Mouse (Mus musculus): ENCODE results near the gene Fbxo21. TPM values are rescaled to one million over a fixed set of nuclear protein-coding genes. Genes with fewer than 3 reads are reported as not detected.

Gene Fbxo21
- polyA plus RNA-seq, 1 experiment from 2014 or later: 61.2 TPM

- 2% methylated on average over 39 of the region's 39 CpGs for WGBS
- H3K27me3 ChIP-seq (replicated peaks): peaks cover 46% of the 10 kb centered on the region
Measured at GRCm38 (mm10) chr5:118027101-118027697, 50.7 kb downstream of the Fbxo21 start.

DNA sequence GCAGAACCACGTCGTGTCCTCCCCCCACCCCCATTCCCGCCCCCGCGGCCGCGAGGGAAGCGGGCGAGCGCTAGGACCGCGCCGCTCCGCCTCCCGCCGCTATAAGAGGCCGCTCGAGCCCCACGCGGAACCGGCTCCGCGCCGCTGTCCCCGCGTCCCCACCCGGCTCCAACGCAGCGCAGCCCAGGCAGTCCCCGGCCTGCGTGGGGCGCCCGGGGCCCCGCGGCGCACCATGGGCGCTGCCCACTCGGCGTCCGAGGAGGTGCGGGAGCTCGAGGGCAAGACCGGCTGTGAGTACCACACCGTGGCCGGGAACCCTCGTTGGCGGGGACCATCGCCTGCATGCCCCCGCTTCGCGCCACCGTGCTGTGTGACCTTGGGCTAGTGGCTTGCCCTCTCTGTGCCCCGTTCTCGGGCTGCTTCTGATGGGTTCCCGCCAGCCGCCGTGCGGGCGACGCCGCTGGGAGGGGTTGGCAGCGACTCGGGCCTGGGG is 51.2 kb downstream of the Fbxo21 start, which contains the start of gene Tesc:
Gene Tesc, plus strand, starts transcription at position 46 of the 493 bp plus-strand sequence.
- WGBS: under 1% methylated on average over 62 of the region's 63 CpGs
- peaks cover 46% of the 10 kb centered on the region for H3K27me3 ChIP-seq (replicated peaks)
- H3K4me3 ChIP-seq (replicated peaks): peak within 1 kb of the TSS; percentile 66
- no peaks in the 10 kb centered on the region for H3K9me3 ChIP-seq
- no peak for ATAC-seq (ENCODE audit: insufficient read depth, low FRiP score, low read depth)
- peak within 1 kb of the TSS; percentile 100 for H3K4me2 ChIP-seq
- 0 out of 2 replicates have a peak within 1 kb of the TSS, but pooled peaks have one; percentile 16 for H3K9ac ChIP-seq
- H3K27ac ChIP-seq: no peak within 1 kb of the TSS
- no peaks in the 10 kb centered on the region for H3K36me3 ChIP-seq
- H3K4me1 ChIP-seq: peaks cover 33% of the 10 kb centered on the region

More at GRCm38 (mm10) chr5:118027101-118027697, 50.7 kb downstream of the Fbxo21 start:
- Histone ChIP-seq H3K9ac (no peak overlapping the region), H3K4me3 (replicated peaks) (peak overlapping the region; percentile 66), H3K9me3 (no peaks in the 10 kb centered on the region), H3K27ac (no peak overlapping the region), H3K4me2 (peak overlapping the region; percentile 100), H3K36me3 (no peaks in the 10 kb centered on the region), H3K4me1 (peaks cover 33% of the 10 kb centered on the region)
- ATAC-seq (ENCODE audit: insufficient read depth, low FRiP score, low read depth): no peak

DNA sequence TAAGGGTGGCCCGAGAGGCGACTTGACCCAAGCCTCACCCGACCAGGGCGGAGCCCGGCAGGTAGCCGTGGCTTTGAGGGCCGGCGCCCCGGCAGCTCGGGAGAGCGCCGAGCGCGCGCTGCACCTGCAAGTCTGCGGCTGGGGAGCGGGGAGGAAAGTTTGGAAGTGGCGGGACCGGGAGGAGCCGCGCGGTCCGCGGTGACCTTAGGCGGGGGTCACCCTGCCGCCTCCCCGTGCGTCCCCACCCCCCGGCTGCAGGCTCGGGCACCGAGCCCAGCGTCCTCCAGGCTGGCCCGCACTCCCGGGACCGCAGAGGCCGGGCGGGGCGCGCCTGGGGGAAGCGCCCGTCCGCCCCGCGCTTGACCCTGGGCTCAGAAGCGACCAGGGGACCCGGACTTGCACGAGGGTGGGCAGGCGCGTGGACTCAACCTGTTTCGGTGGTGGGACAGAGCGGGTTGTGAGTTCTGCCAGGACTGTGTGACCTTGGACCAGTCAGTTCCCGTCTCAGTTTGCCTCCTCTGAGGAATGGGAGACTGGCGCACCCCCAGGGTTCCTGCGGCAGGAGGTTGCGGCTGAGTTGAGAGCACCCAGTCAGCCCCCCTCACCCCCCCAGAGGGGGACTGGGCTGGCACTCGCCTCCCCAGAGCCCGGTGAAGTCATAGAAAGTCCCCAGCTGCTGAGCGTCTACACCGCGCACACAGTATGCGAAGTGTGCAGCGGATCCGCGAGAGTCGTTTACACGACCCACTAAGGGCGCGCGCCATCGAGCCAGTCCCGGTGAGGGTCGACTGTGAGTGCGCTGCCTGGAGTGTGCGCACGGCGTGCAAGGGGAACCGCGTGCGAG is 51.9 kb downstream of the Fbxo21 start:
- 2% methylated on average over 76 of the region's 79 CpGs for WGBS
- H3K27me3 ChIP-seq (replicated peaks): peaks cover 46% of the 10 kb centered on the region
- ATAC-seq (ENCODE audit: insufficient read depth, low FRiP score, low read depth): no peak
- peak overlapping the region; percentile 66 for H3K4me3 ChIP-seq (replicated peaks)
- H3K4me1 ChIP-seq: peaks cover 33% of the 10 kb centered on the region
- no peaks in the 10 kb centered on the region for H3K9me3 ChIP-seq
- peak overlapping the region; percentile 100 for H3K4me2 ChIP-seq
- 0 out of 2 replicates have a peak overlapping the region, but pooled peaks have one; percentile 1 for H3K9ac ChIP-seq
- H3K27ac ChIP-seq: no peak overlapping the region
- no peaks in the 10 kb centered on the region for H3K36me3 ChIP-seq

- H3K9me3 ChIP-seq: no peaks in the 10 kb centered on the region
- no peaks in the 10 kb centered on the region for H3K36me3 ChIP-seq
- H3K27ac ChIP-seq: no peak overlapping the region
- H3K27me3 ChIP-seq (replicated peaks): peaks cover 46% of the 10 kb centered on the region
- H3K4me2 ChIP-seq: peak overlapping the region; percentile 100
- H3K9ac ChIP-seq: no peak overlapping the region
- peaks cover 33% of the 10 kb centered on the region for H3K4me1 ChIP-seq
- 0 out of 2 replicates have a peak, but pooled peaks have one; percentile 19 for ATAC-seq (ENCODE audit: insufficient read depth, low FRiP score, low read depth)
- H3K4me3 ChIP-seq (replicated peaks): peak overlapping the region; percentile 66
- WGBS: 5% methylated on average over 12 of the region's 12 CpGs
Measured at GRCm38 (mm10) chr5:118029035-118029408, 52.5 kb downstream of the Fbxo21 start.

DNA sequence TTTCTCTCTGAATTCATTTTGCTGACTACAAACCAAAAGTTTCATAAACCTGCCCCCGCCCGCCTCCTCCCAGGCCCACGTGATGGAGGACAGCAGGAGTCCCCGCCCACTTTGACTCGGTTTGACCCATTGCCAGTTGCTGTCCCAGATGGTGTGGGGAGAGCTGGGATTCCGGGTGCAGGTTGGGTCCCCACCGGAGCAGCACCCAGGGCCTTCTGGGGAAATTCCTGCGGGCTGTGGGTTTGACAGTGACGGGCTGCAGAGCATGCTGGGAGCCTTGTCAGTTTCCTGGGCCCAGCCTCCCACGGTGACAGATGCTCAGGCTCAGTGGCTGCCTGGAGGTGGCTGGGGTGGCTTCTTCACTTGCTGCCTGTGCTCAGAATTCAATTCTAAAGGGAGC is 52.9 kb downstream of the Fbxo21 start:
- ATAC-seq (ENCODE audit: insufficient read depth, low FRiP score, low read depth): no peak
- peaks cover 46% of the 10 kb centered on the region for H3K27me3 ChIP-seq (replicated peaks)
- peak overlapping the region; percentile 66 for H3K4me3 ChIP-seq (replicated peaks)
- peaks cover 33% of the 10 kb centered on the region for H3K4me1 ChIP-seq
- no peaks in the 10 kb centered on the region for H3K36me3 ChIP-seq
- peak overlapping the region; percentile 100 for H3K4me2 ChIP-seq
- 2% methylated on average over 10 of the region's 10 CpGs for WGBS
- H3K9me3 ChIP-seq: no peaks in the 10 kb centered on the region
- H3K9ac ChIP-seq: no peak overlapping the region
- H3K27ac ChIP-seq: no peak overlapping the region

DNA sequence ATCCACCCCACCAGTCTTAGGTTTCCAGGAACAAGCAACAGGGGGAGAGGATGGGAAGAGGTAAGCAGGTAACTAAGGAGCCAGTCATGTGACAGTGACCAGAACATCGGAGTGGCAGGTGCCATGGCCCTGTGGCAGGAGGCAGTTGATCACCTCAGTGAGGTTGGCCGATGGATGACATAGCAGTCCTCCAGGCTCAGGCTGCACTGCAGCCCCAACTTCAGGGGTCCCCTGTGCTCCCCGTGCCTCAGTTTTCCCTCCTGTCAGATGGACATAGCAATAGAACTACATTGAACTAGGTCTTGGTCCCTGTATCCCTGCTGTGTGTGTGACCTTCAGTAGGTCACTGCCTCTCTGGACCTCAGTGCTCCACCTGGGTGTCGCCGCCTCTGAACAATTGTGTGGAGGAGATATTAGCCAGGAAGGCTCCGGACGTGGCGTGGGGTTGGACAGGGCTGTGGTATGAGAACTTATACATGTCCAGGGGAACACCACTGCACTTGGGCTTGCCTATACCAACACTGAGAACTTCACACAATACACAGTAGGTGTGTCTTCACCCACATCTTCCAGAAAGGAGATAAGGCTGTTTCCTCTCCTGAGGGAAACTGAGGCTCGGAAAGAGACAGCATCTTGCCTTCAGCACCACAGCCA is 53.6 kb downstream of the Fbxo21 start:
- Histone ChIP-seq H3K4me1 (peaks cover 33% of the 10 kb centered on the region), H3K36me3 (no peaks in the 10 kb centered on the region), H3K27ac (no peak overlapping the region), H3K4me2 (no peak overlapping the region), H3K9ac (no peak overlapping the region), H3K9me3 (no peaks in the 10 kb centered on the region), H3K4me3 (replicated peaks) (0 out of 2 replicates have a peak overlapping the region, but pooled peaks have one; percentile 66), H3K27me3 (replicated peaks) (peaks cover 46% of the 10 kb centered on the region)
- no peak for ATAC-seq (ENCODE audit: insufficient read depth, low FRiP score, low read depth)
- 87% methylated on average over 9 of the region's 9 CpGs for WGBS

- WGBS: 57% methylated on average over 5 of the region's 5 CpGs
Measured at GRCm38 (mm10) chr5:118031059-118031458, 54.5 kb downstream of the Fbxo21 start.

GRCm38 (mm10) chr5:118031508-118031907 is 55.0 kb downstream of the Fbxo21 start:
- ATAC-seq (ENCODE audit: insufficient read depth, low FRiP score, low read depth): no peak
- Histone ChIP-seq H3K4me2 (no peak overlapping the region), H3K27me3 (replicated peaks) (peaks cover 33% of the 10 kb centered on the region), H3K9me3 (no peaks in the 10 kb centered on the region), H3K36me3 (no peaks in the 10 kb centered on the region), H3K4me1 (peaks cover 30% of the 10 kb centered on the region), H3K27ac (no peak overlapping the region), H3K4me3 (replicated peaks) (no peak overlapping the region), H3K9ac (no peak overlapping the region)
- 68% methylated on average over 4 of the region's 4 CpGs for WGBS

More at GRCm38 (mm10) chr5:118031059-118031458, 54.5 kb downstream of the Fbxo21 start:
- H3K36me3 ChIP-seq: no peaks in the 10 kb centered on the region
- ATAC-seq (ENCODE audit: insufficient read depth, low FRiP score, low read depth): peak; percentile 55
- no peaks in the 10 kb centered on the region for H3K9me3 ChIP-seq
- no peak overlapping the region for H3K4me2 ChIP-seq
- H3K27ac ChIP-seq: no peak overlapping the region
- peaks cover 38% of the 10 kb centered on the region for H3K27me3 ChIP-seq (replicated peaks)
- H3K4me3 ChIP-seq (replicated peaks): no peak overlapping the region
- peaks cover 33% of the 10 kb centered on the region for H3K4me1 ChIP-seq
- no peak overlapping the region for H3K9ac ChIP-seq

GRCm38 (mm10) chr5:118033328-118033727 is 56.8 kb downstream of the Fbxo21 start:
- ATAC-seq (ENCODE audit: insufficient read depth, low FRiP score, low read depth): no peak
- Histone ChIP-seq H3K4me1 (peaks cover 23% of the 10 kb centered on the region), H3K27ac (no peak overlapping the region), H3K36me3 (no peaks in the 10 kb centered on the region), H3K27me3 (replicated peaks) (peaks cover 15% of the 10 kb centered on the region), H3K9me3 (no peaks in the 10 kb centered on the region), H3K4me2 (no peak overlapping the region), H3K4me3 (replicated peaks) (no peak overlapping the region), H3K9ac (no peak overlapping the region)
- 22% methylated on average over 4 of the region's 4 CpGs for WGBS

DNA sequence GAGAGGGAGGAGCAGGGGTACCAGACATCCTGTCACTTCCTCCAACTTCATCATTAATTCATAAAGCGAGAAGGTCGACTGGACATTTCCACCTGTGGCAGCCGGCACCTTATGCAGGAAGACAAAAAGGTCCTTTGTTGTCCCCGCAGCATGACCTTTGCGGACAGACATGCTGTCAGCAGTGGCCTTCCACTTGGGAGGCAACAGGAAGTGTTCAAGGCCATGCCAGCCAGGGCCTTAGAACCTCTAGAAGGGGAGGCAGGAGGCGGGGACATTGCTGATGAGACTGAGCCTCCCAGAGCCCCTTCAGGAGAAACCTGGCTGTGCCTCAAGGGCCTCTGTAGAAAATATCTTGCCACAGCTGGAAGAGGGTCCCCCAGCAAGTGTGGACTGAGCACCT is 57.2 kb downstream of the Fbxo21 start:
- Histone ChIP-seq H3K36me3 (no peaks in the 10 kb centered on the region), H3K27me3 (replicated peaks) (peaks cover 11% of the 10 kb centered on the region), H3K9me3 (no peaks in the 10 kb centered on the region), H3K4me1 (peaks cover 19% of the 10 kb centered on the region), H3K27ac (no peak overlapping the region), H3K4me3 (replicated peaks) (no peak overlapping the region), H3K9ac (no peak overlapping the region), H3K4me2 (no peak overlapping the region)
- no peak for ATAC-seq (ENCODE audit: insufficient read depth, low FRiP score, low read depth)
- 55% methylated on average over 6 of the region's 6 CpGs for WGBS

DNA sequence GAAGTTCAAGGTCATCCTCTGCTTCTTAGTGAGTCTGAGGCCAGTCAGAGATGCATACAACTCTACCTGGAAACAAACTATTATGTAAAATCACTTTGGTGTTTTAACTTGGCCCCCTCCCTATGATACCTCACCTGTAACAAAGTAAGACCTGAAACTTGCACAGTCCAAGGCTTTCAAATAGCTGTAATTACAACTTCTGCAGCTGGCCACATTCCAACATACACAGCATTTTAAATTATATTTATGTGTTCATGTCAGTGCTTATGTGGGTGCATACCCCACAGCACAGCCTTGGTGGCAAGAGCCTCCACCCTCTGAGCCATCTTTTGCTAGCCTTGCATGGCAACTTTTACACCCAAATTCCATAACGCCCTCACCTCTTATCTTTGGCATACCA is 58.1 kb downstream of the Fbxo21 start:
- H3K9me3 ChIP-seq: no peaks in the 10 kb centered on the region

More for the DNA sequence above, 58.1 kb downstream of the Fbxo21 start:
- Histone ChIP-seq H3K4me2 (no peak overlapping the region), H3K27me3 (replicated peaks) (0 out of 2 replicates have a peak, but pooled peaks cover 4% of the 10 kb centered on the region), H3K9ac (no peak overlapping the region), H3K4me3 (replicated peaks) (no peak overlapping the region), H3K36me3 (no peaks in the 10 kb centered on the region), H3K27ac (no peak overlapping the region), H3K4me1 (peaks cover 10% of the 10 kb centered on the region)
- ATAC-seq (ENCODE audit: insufficient read depth, low FRiP score, low read depth): no peak
- 89% methylated on average over 1 of the region's 1 CpGs for WGBS

Data from stomach, embryonic 15.5 days (tissue).